Mouse (Mus musculus) large intestine, adult 2 months (tissue): ENCODE measurements around the gene Vstm5. TPM values are rescaled to one million over a fixed set of nuclear protein-coding genes. Genes with fewer than 3 reads are reported as not detected.

Experiments
- DNase-seq: peaks from one replicate; pipeline ENCODE4 v3.0.0-alpha.2; 2012; ENCODE audit warnings: low read depth, low spot score
- WGBS: fragments of 180-500 bp; shearing (Covaris S2); methylation state at CpG from one replicate; pipeline ENCODE4 v1.1.7; 2018; 5-methylcytosine and 5-hydroxymethylcytosine counted together
- polyA plus RNA-seq: library from polyadenylated mRNA; depleted of rRNA; stranded (reverse); fragments of >200 nt; gene quantifications from 2 replicates; pipeline ENCODE4 v1.2.3, GENCODE M21; 2012; rRNA removed

The Vstm5 gene
- polyA plus RNA-seq, 1 experiment = 35.6 TPM

GRCm38 (mm10) chr9:15305503-15306397 lies 66.9 kb downstream of the Vstm5 start, which contains the start of gene Taf1d:
Gene Taf1d (plus strand): TSS chr9:15306214.
- DNase-seq = peak; percentile 80
- 5% methylated on average over 45 of the region's 45 CpGs for WGBS

DNA sequence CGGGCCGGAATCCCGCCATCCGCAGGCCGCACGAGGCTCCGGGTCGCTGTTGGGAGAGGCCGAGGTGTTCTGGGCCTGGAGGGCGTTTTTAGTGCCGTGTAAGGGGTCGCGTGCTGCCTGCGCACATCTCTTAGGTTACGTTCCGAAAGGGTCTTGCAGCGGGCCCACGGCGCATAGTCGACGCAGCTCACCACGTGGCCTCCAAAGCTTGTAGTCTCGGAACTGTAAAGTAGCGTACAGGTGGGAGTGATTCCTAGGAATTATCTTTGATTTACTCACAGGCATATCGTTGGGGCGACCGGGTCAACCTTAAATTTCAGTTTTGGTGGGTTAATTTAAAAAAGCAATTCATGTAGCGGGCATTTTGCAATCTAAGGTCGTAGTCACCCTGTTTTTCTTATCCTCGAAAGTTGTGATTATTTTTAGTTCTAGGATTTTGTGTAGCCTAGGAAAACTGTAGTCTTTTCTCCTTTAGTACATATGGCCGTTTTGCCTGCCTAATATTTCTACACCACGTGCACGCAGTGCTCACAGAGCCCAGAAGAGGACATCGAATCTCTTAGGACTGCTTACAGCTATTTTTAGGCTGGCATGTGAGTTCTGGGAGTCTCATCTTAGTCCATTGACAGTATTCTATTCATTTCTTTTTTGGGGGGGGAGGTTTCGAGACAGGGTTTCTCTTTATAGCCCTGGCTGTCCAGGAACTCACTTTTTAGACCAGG lies 67.7 kb downstream of the Vstm5 start, which contains the start of gene 4931406C07Rik:
Gene 4931406C07Rik, minus strand, starts transcription at position 51 of the 722 bp plus-strand sequence.
- WGBS = under 1% methylated on average over 35 of the region's 35 CpGs
- no peak for DNase-seq

- no peak for DNase-seq
- WGBS = 8% methylated on average over 6 of the region's 6 CpGs
These were observed 68.4 kb downstream of the Vstm5 start for GRCm38 (mm10) chr9:15307257-15307656.

DNA sequence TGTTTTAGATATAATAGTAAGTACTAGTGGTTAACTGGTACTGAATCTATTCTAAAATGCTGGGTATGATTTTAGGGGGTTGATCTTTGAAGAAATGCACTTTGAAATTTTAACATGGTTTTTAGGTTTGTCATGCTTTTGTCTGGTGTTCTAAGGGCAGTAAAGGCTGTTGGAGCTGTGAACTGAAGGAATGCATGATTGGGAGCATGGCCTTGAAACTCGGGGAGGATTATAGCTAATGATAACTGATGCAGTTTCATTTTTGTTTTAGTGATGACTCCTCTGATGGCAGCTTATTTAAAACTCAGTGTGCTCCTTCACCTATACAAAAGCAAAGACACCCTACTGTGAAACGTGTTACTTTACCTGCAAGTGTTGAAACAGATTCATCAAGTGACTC lies 69.4 kb downstream of the Vstm5 start:
- DNase-seq = no peak
- WGBS = 26% methylated on average over 2 of the region's 2 CpGs

Other genes with a start within 250 kb of the Vstm5 start
- 134 and 160 TPM in 2 replicates for gene Panx1, start 193.6 kb upstream of the Vstm5 start, polyA plus RNA-seq
- 0.02 and 0.26 TPM in 2 replicates for gene Hephl1, start 126.9 kb upstream of the Vstm5 start, polyA plus RNA-seq
- 21.5 and 28.0 TPM in 2 replicates for gene Med17, start 40.9 kb downstream of the Vstm5 start, polyA plus RNA-seq
- 19.6 and 33.7 TPM in 2 replicates for gene Taf1d, start 67.2 kb downstream of the Vstm5 start, polyA plus RNA-seq
- gene 4931406C07Rik, start 67.4 kb downstream of the Vstm5 start, polyA plus RNA-seq = 22.6 and 37.1 TPM in 2 replicates
- gene Cep295, start 118.7 kb downstream of the Vstm5 start, polyA plus RNA-seq = 3.0 and 5.4 TPM in 2 replicates